Mouse (Mus musculus): ENCODE results near the gene Tead1.

DNA sequence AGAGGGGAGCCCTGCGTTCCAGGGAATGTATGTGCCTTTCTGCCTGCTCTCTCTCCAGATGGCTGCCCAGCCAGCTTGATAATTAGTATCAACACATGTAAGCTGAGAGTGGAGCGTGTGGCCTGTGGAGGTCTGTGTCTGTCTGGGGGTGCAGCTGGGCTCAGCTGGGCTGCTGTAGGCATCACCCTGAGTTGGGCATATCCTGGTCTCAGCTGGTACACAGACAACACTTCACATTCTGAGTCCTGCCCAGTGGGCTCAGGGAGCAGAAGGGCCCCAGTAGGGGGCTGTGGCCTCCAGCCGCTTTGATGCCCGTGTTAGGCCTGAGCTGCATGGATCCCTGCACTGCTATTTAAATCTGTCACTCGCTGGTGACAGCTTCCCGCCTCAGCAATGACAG, 100.5 kb downstream of the Tead1 start:
- TF ChIP-seq CTCF (IDR thresholded peaks at IDR 0.05; ENCODE audit: control insufficient read depth, insufficient read depth, insufficient read length) (no peak), USF1 (IDR thresholded peaks at IDR 0.05; ENCODE audit: low read depth) (no peak)

All from C2C12 (cell line).